Mouse (Mus musculus): ENCODE measurements around the gene Gpr88.

DNA sequence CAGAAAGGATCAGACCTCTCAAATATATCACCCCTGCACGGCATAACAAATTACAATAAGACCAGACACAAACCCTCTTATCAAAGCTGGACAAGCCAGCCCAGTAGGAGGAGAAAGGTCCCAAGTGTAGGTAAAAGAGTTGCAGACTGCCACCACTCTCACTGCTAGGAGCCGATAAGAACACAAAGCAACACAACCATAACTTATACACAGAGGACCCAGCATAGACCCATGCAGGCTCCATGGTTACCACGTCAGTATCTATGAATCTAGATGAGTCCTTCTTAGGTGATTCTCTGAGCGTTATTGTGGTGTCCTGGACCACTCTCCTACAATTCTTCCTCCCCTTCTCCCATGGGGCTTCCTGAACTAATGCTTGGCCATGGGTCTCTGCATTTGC is 24.0 kb downstream of the Gpr88 start:
- TF ChIP-seq CTCF (IDR thresholded peaks at IDR 0.05; ENCODE audit: control insufficient read depth, insufficient read depth, insufficient replicate concordance, low read depth, low read length) (no peak), POLR2A (IDR thresholded peaks at IDR 0.05; ENCODE audit: control insufficient read depth, low read depth, low read length) (no peak)

Measured in testis, adult 2 months (tissue).